Mouse (Mus musculus) liver, adult (tissue): ENCODE data around the gene Matn4.

Experiments used
- GATA4 ChIP-seq: IDR thresholded peaks from 2 replicates; pipeline ENCODE4 v1.6.1; 2014; ENCODE audit warnings: mild to moderate bottlenecking, low read length; ENCODE audit not compliant: insufficient replicate concordance

Gene Matn4

GRCm38 (mm10) chr2:164441155-164441554 is 36.2 kb upstream of the Matn4 start:
- no peak for TF ChIP-seq GATA4

- no peak for TF ChIP-seq GATA4
Observed at GRCm38 (mm10) chr2:164440314-164440713, 35.4 kb upstream of the Matn4 start.

- TF ChIP-seq GATA4: no peak
Observed at GRCm38 (mm10) chr2:164439001-164439421, 34.1 kb upstream of the Matn4 start.

GRCm38 (mm10) chr2:164438257-164438656 is 33.3 kb upstream of the Matn4 start:
- no peak for TF ChIP-seq GATA4

- TF ChIP-seq GATA4: no peak
Observed at GRCm38 (mm10) chr2:164437710-164438109, 32.8 kb upstream of the Matn4 start.

GRCm38 (mm10) chr2:164436961-164437360 is 32.0 kb upstream of the Matn4 start:
- no peak for TF ChIP-seq GATA4

GRCm38 (mm10) chr2:164436215-164436913 is 31.4 kb upstream of the Matn4 start:
- no peak for TF ChIP-seq GATA4

GRCm38 (mm10) chr2:164435216-164436090 is 30.5 kb upstream of the Matn4 start:
- no peak for TF ChIP-seq GATA4

GRCm38 (mm10) chr2:164434681-164435080 is 29.7 kb upstream of the Matn4 start:
- no peak for TF ChIP-seq GATA4

- TF ChIP-seq GATA4: peak; percentile 97
Observed at GRCm38 (mm10) chr2:164433278-164433895, 28.4 kb upstream of the Matn4 start.

- no peak for TF ChIP-seq GATA4
Observed at GRCm38 (mm10) chr2:164432541-164433191, 27.7 kb upstream of the Matn4 start.

- TF ChIP-seq GATA4: no peak
Observed at GRCm38 (mm10) chr2:164431676-164432465, 26.9 kb upstream of the Matn4 start.

- no peak for TF ChIP-seq GATA4
Observed at GRCm38 (mm10) chr2:164430697-164431096, 25.7 kb upstream of the Matn4 start.

- TF ChIP-seq GATA4: no peak
Observed at GRCm38 (mm10) chr2:164429881-164430615, 25.1 kb upstream of the Matn4 start.

GRCm38 (mm10) chr2:164428451-164428850 is 23.5 kb upstream of the Matn4 start:
- TF ChIP-seq GATA4: no peak
